Mouse (Mus musculus): ENCODE measurements at regions not wholly inside any gene's neighbourhood (a gene's known extent, or its start where the extent isn't known, plus 50 kb on each side); places are given as distances from the start of the nearest gene placed in this dataset.

GRCm38 (mm10) chr17:88273520-88273919 lies 167.0 kb upstream of the Foxn2 start:
- Histone ChIP-seq H3K4me3 (no peak overlapping the region), H3K9me3 (replicated peaks) (peaks cover 10% of the 10 kb centered on the region), H3K27ac (ENCODE audit: poor library complexity, severe bottlenecking) (no peak overlapping the region), H3K36me3 (no peaks in the 10 kb centered on the region), H3K4me1 (replicated peaks) (no peaks in the 10 kb centered on the region), H3K4me2 (no peak overlapping the region), H3K27me3 (replicated peaks) (no peaks in the 10 kb centered on the region), H3K9ac (no peak overlapping the region)
- ATAC-seq (ENCODE audit: insufficient number of reproducible peaks, low FRiP score), result no peak
- WGBS, result 88% methylated on average over 9 of the region's 9 CpGs

- 83% methylated on average over 14 of the region's 14 CpGs for WGBS
Observed at GRCm38 (mm10) chr17:88274003-88274698, 166.4 kb upstream of the Foxn2 start.

GRCm38 (mm10) chr17:88274720-88275433 lies 165.6 kb upstream of the Foxn2 start:
- Histone ChIP-seq H3K4me3 (no peak overlapping the region), H3K36me3 (no peaks in the 10 kb centered on the region), H3K27ac (ENCODE audit: poor library complexity, severe bottlenecking) (no peak overlapping the region), H3K9me3 (replicated peaks) (peaks cover 7% of the 10 kb centered on the region), H3K4me2 (no peak overlapping the region), H3K9ac (no peak overlapping the region), H3K4me1 (replicated peaks) (no peaks in the 10 kb centered on the region), H3K27me3 (replicated peaks) (no peaks in the 10 kb centered on the region)
- ATAC-seq (ENCODE audit: insufficient number of reproducible peaks, low FRiP score), result no peak
- WGBS, result 67% methylated on average over 6 of the region's 6 CpGs

More at GRCm38 (mm10) chr17:88274003-88274698, 166.4 kb upstream of the Foxn2 start:
- H3K36me3 ChIP-seq, result no peaks in the 10 kb centered on the region
- no peak overlapping the region for H3K4me3 ChIP-seq
- ATAC-seq (ENCODE audit: insufficient number of reproducible peaks, low FRiP score), result no peak
- no peak overlapping the region for H3K9ac ChIP-seq
- H3K4me1 ChIP-seq (replicated peaks), result no peaks in the 10 kb centered on the region
- no peaks in the 10 kb centered on the region for H3K27me3 ChIP-seq (replicated peaks)
- peaks cover 7% of the 10 kb centered on the region for H3K9me3 ChIP-seq (replicated peaks)
- H3K4me2 ChIP-seq, result no peak overlapping the region
- no peak overlapping the region for H3K27ac ChIP-seq (ENCODE audit: poor library complexity, severe bottlenecking)

GRCm38 (mm10) chr17:88279656-88280055 lies 160.9 kb upstream of the Foxn2 start:
- H3K9me3 ChIP-seq (replicated peaks), result peaks cover 11% of the 10 kb centered on the region
- no peak overlapping the region for H3K4me2 ChIP-seq
- WGBS, result 73% methylated on average over 5 of the region's 5 CpGs
- no peak overlapping the region for H3K4me3 ChIP-seq
- no peaks in the 10 kb centered on the region for H3K27me3 ChIP-seq (replicated peaks)
- no peaks in the 10 kb centered on the region for H3K36me3 ChIP-seq
- no peak overlapping the region for H3K27ac ChIP-seq (ENCODE audit: poor library complexity, severe bottlenecking)
- no peak for ATAC-seq (ENCODE audit: insufficient number of reproducible peaks, low FRiP score)
- H3K4me1 ChIP-seq (replicated peaks), result no peaks in the 10 kb centered on the region
- no peak overlapping the region for H3K9ac ChIP-seq

- 59% methylated on average over 1 of the region's 1 CpGs for WGBS
- H3K27me3 ChIP-seq (replicated peaks), result no peaks in the 10 kb centered on the region
- no peak for ATAC-seq (ENCODE audit: insufficient number of reproducible peaks, low FRiP score)
Observed at GRCm38 (mm10) chr17:88282711-88283110, 157.8 kb upstream of the Foxn2 start.

GRCm38 (mm10) chr17:88284477-88284876 lies 156.0 kb upstream of the Foxn2 start:
- Histone ChIP-seq H3K9me3 (replicated peaks) (peaks cover 16% of the 10 kb centered on the region), H3K4me2 (no peak overlapping the region), H3K27ac (ENCODE audit: poor library complexity, severe bottlenecking) (no peak overlapping the region), H3K9ac (no peak overlapping the region), H3K4me3 (no peak overlapping the region), H3K36me3 (no peaks in the 10 kb centered on the region), H3K4me1 (replicated peaks) (no peaks in the 10 kb centered on the region), H3K27me3 (replicated peaks) (no peaks in the 10 kb centered on the region)
- WGBS, result 79% methylated on average over 3 of the region's 3 CpGs
- ATAC-seq (ENCODE audit: insufficient number of reproducible peaks, low FRiP score), result no peak

More at GRCm38 (mm10) chr17:88282711-88283110, 157.8 kb upstream of the Foxn2 start:
- H3K9ac ChIP-seq, result no peak overlapping the region
- no peaks in the 10 kb centered on the region for H3K4me1 ChIP-seq (replicated peaks)
- peaks cover 8% of the 10 kb centered on the region; the same call in 1 of the 2 replicates for H3K9me3 ChIP-seq (replicated peaks)
- H3K36me3 ChIP-seq, result no peaks in the 10 kb centered on the region
- no peak overlapping the region for H3K4me2 ChIP-seq
- H3K27ac ChIP-seq (ENCODE audit: poor library complexity, severe bottlenecking), result no peak overlapping the region
- no peak overlapping the region for H3K4me3 ChIP-seq

GRCm38 (mm10) chr17:88287861-88288260 lies 152.7 kb upstream of the Foxn2 start:
- ATAC-seq (ENCODE audit: insufficient number of reproducible peaks, low FRiP score), result no peak
- Histone ChIP-seq H3K27me3 (replicated peaks) (no peaks in the 10 kb centered on the region), H3K4me2 (no peak overlapping the region), H3K9ac (no peak overlapping the region), H3K4me1 (replicated peaks) (no peaks in the 10 kb centered on the region), H3K9me3 (replicated peaks) (peaks cover 12% of the 10 kb centered on the region), H3K4me3 (no peak overlapping the region), H3K27ac (ENCODE audit: poor library complexity, severe bottlenecking) (no peak overlapping the region), H3K36me3 (no peaks in the 10 kb centered on the region)
- WGBS, result 58% methylated on average over 1 of the region's 1 CpGs

- Histone ChIP-seq H3K27me3 (replicated peaks) (no peaks in the 10 kb centered on the region), H3K4me3 (no peak overlapping the region), H3K4me2 (no peak overlapping the region), H3K9me3 (replicated peaks) (0 out of 2 replicates have a peak, but pooled peaks cover 6% of the 10 kb centered on the region), H3K9ac (no peak overlapping the region), H3K27ac (ENCODE audit: poor library complexity, severe bottlenecking) (no peak overlapping the region), H3K4me1 (replicated peaks) (no peaks in the 10 kb centered on the region), H3K36me3 (no peaks in the 10 kb centered on the region)
- 48% methylated on average over 4 of the region's 4 CpGs for WGBS
- ATAC-seq (ENCODE audit: insufficient number of reproducible peaks, low FRiP score), result no peak
Observed at GRCm38 (mm10) chr17:88297520-88297919, 143.0 kb upstream of the Foxn2 start.

GRCm38 (mm10) chr17:88303991-88304390 lies 136.5 kb upstream of the Foxn2 start:
- no peaks in the 10 kb centered on the region for H3K4me1 ChIP-seq (replicated peaks)
- no peak for ATAC-seq (ENCODE audit: insufficient number of reproducible peaks, low FRiP score)
- WGBS, result 54% methylated on average over 2 of the region's 2 CpGs
- no peak overlapping the region for H3K4me2 ChIP-seq
- H3K9me3 ChIP-seq (replicated peaks), result peaks cover 12% of the 10 kb centered on the region; the same call in 1 of the 2 replicates
- H3K27ac ChIP-seq (ENCODE audit: poor library complexity, severe bottlenecking), result no peak overlapping the region
- H3K4me3 ChIP-seq, result no peak overlapping the region
- H3K9ac ChIP-seq, result no peak overlapping the region
- no peaks in the 10 kb centered on the region for H3K27me3 ChIP-seq (replicated peaks)
- H3K36me3 ChIP-seq, result no peaks in the 10 kb centered on the region

GRCm38 (mm10) chr17:88305165-88305564 lies 135.3 kb upstream of the Foxn2 start:
- H3K4me2 ChIP-seq, result no peak overlapping the region

GRCm38 (mm10) chr17:88306325-88306724 lies 134.2 kb upstream of the Foxn2 start:
- H3K4me2 ChIP-seq, result no peak overlapping the region
- no peaks in the 10 kb centered on the region for H3K4me1 ChIP-seq (replicated peaks)
- no peak overlapping the region for H3K9ac ChIP-seq
- no peak overlapping the region for H3K4me3 ChIP-seq
- no peaks in the 10 kb centered on the region for H3K27me3 ChIP-seq (replicated peaks)
- no peak overlapping the region for H3K27ac ChIP-seq (ENCODE audit: poor library complexity, severe bottlenecking)
- WGBS, result 63% methylated on average over 9 of the region's 9 CpGs
- ATAC-seq (ENCODE audit: insufficient number of reproducible peaks, low FRiP score), result no peak
- no peaks in the 10 kb centered on the region for H3K36me3 ChIP-seq
- peaks cover 6% of the 10 kb centered on the region; the same call in 1 of the 2 replicates for H3K9me3 ChIP-seq (replicated peaks)

More at GRCm38 (mm10) chr17:88305165-88305564, 135.3 kb upstream of the Foxn2 start:
- Histone ChIP-seq H3K4me3 (no peak overlapping the region), H3K27ac (ENCODE audit: poor library complexity, severe bottlenecking) (no peak overlapping the region), H3K36me3 (no peaks in the 10 kb centered on the region), H3K27me3 (replicated peaks) (no peaks in the 10 kb centered on the region), H3K4me1 (replicated peaks) (no peaks in the 10 kb centered on the region), H3K9ac (no peak overlapping the region), H3K9me3 (replicated peaks) (peaks cover 12% of the 10 kb centered on the region; the same call in 1 of the 2 replicates)
- WGBS, result 85% methylated on average over 9 of the region's 9 CpGs
- no peak for ATAC-seq (ENCODE audit: insufficient number of reproducible peaks, low FRiP score)
